Mouse (Mus musculus) small intestine, adult 2 months (tissue): Measurements from ENCODE around the gene Snrpd2.

Experiments used
- CTCF ChIP-seq: fragments of 200-500 bp; IDR thresholded peaks from 2 replicates; pipeline ENCODE4 v1.5.1; 2012; ENCODE audit warnings: low read depth, mild to moderate bottlenecking, control low read depth, inconsistent platforms, low read length, moderate library complexity, mixed read lengths; ENCODE audit not compliant: insufficient replicate concordance, insufficient read length; ENCODE audit errors: extremely low read depth
- POLR2A ChIP-seq: fragments of 200-500 bp; IDR thresholded peaks from 2 replicates; pipeline ENCODE4 v1.6.1; 2012; ENCODE audit warnings: low read depth, mild to moderate bottlenecking, control low read depth, inconsistent platforms, low read length, moderate library complexity

- TF ChIP-seq CTCF (no peak), POLR2A (no peak)
Observed at GRCm38 (mm10) chr7:19136673-19137334, 12.7 kb upstream of the Snrpd2 start.
